Mouse (Mus musculus) retina, adult 2 months (tissue): ENCODE data around the gene Naxd.

Source experiments
- DNase-seq: peaks from one replicate; pipeline ENCODE4 v3.0.0-alpha.2; 2012; ENCODE audit warnings: low read depth, low spot score

Gene Naxd

GRCm38 (mm10) chr8:11555720-11556591, 58.6 kb downstream of the Naxd start:
- DNase-seq = peak; percentile 97

GRCm38 (mm10) chr8:11556691-11557423, 59.6 kb downstream of the Naxd start:
- peak; percentile 2 for DNase-seq

GRCm38 (mm10) chr8:11557424-11557767, 60.1 kb downstream of the Naxd start:
- DNase-seq = peak; percentile 8

GRCm38 (mm10) chr8:11557768-11558629, 60.7 kb downstream of the Naxd start:
- DNase-seq = peak; percentile 95

- no peak for DNase-seq
These were observed 62.2 kb downstream of the Naxd start for GRCm38 (mm10) chr8:11559511-11559910.

- no peak for DNase-seq
These were observed 62.9 kb downstream of the Naxd start for GRCm38 (mm10) chr8:11560220-11560619.

GRCm38 (mm10) chr8:11564236-11564635, 66.9 kb downstream of the Naxd start:
- no peak for DNase-seq
